Mouse (Mus musculus) layer of hippocampus, postnatal 36 days (tissue): ENCODE measurements at regions not wholly inside any gene's neighbourhood (a gene's known extent, or its start where the extent isn't known, plus 50 kb on each side); places are given as distances from the start of the nearest gene placed in this dataset.
A peak's percentile ranks its signal among the peaks of the same experiment; 100 is the strongest.
"Not testable (repeated sequence)": the region's sequence is repeated elsewhere in the genome, so short reads cannot be mapped to it uniquely, and the experiment has no call there.

Source experiments
- DNase-seq, 2 experiments: peaks; one replicate each; pipeline ENCODE4 v3.0.0; 2022

DNA sequence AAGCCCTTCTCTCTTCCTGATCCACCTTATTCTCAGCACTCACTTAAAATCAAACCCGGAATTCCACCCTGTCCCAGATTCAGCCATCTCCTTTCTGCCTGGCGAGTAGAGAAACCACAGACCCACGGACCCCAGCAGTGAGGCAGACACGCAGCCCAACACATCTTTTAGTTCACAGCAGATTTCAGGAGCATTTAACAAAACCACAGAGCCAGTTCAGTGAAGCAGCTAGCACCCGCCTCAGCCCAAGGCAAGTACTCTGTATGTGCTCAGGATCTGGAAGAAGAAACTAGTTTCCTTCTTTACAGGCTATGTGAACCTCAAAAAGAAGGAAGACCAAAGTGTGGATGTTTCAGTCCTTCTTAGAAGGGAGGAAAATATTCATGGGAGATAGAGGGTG lies 560.6 kb downstream of the Nyap2 start:
- no peak for DNase-seq

DNA sequence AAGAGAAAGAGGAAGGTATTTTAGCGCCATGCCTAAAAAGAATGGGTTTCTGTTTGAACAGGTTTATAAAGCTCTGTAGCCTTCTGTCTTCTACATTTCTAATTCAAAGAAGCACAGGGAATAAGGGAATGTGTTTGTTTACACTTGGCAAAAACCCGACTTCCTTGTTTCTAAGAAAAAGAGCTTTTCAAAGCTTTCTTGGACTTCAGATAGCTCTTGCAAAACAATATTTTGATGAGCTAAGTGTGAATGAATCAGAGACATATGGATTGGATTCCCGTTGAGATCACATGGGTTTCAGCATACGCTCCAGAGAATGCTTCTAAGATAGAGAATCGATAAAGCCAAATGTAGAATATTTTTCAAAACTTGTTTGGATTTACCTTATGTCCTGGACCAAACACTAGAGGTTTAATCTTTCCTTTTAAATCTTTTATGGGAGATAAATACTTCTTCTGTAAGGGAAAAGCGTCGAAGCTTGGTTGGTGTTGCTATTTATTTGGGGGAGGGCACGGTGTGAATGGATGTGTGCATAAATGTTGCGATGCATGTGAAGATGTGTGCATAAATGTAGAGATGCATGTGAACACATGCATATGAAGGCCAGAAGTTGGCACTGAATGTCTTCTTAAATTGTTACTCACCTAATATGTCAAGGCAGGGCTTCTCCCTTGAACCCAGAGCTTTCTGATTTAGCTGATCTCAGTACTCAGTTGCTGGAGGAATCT lies 576.4 kb downstream of the Nyap2 start:
- no peak for DNase-seq

- no peak for DNase-seq
These were observed 571.7 kb upstream of the Gm9747 start for GRCm38 (mm10) chr1:81661245-81661644.

- DNase-seq: no peak
These were observed 561.8 kb upstream of the Gm9747 start for GRCm38 (mm10) chr1:81671142-81671541.

DNA sequence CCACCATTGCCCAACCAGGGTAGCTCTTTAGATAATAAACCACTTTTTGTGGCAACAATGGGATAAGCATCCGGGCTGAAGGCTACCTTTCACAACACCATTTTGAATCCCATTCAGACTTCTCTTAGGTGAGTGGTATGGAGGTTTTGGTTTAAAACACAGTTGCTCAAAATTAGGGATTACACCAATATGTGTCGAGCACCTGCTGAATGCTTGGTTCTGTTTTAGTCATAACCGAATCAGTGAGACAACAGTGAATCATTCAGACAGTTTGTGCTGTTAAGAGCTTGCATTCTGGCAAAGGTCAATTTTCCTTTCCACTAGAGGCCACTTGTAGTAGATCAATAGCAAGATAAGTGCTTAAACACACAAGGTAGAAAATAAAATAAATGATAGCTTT lies 561.2 kb upstream of the Gm9747 start:
- no peak for DNase-seq

- DNase-seq: no peak
These were observed 557.2 kb upstream of the Gm9747 start for GRCm38 (mm10) chr1:81675576-81676342.

GRCm38 (mm10) chr1:81677768-81678400 lies 555.0 kb upstream of the Gm9747 start:
- no peak for DNase-seq

- no peak for DNase-seq
These were observed 536.8 kb upstream of the Gm9747 start for GRCm38 (mm10) chr1:81696129-81696528.

GRCm38 (mm10) chr1:81709169-81709568 lies 523.7 kb upstream of the Gm9747 start:
- no peak for DNase-seq

- DNase-seq: no peak
These were observed 515.8 kb upstream of the Gm9747 start for GRCm38 (mm10) chr1:81717091-81717490.

DNA sequence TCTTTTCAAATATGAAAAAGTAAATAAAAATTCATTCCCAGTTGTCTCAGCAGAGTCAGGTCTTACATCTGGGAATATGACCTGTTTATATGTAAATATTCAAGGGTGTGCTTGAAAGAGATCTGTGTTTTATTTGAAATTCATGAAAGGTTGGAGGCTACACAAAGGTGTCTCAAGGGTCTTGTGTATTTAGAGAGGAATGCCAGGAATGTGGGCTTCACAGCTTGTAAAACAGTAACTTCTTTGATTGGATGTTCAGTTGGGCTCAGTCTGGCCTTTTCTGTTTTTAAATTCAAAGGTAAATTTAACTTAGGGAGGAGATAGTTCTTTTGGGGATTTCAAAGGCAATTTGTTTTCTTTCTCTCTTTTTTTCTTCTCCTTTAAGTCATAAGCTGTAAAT lies 514.7 kb upstream of the Gm9747 start:
- DNase-seq: no peak

- no peak for DNase-seq
These were observed 508.1 kb upstream of the Gm9747 start for GRCm38 (mm10) chr1:81724859-81725258.

GRCm38 (mm10) chr1:81726268-81727132 lies 506.4 kb upstream of the Gm9747 start:
- DNase-seq: no peak

DNA sequence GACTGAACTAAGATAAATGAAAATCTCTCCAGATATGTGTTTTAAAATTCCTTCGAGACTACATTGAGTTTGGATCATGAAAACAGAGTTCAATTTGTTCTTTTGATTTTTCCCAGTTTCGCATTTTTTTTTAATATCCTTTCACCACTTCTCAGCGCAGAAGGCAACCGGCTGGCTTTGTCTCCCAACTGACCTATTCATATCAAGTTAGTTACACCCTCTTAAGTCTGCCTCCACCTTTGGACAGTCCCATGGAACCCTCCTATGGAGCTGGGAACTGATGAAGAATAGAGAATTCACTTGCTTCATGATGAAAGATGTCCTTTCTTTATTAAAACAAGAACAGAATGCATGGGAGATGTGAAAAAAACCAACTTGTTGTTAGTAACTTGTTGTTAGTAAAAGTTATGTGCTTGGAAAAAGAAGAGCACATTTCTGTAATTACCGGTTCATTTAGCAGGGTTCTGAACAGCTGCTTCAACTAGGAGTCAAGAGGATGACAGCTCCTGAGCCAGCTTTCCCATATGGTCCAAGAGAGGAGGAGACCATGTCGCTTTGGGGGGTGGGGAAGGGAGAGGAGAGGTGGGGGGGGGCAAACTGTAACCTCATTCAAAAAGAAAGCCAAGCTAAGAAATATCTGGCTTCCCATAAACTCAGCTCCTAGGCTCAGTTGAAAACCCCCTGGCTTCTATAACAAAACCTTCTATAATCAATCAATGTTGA lies 495.6 kb upstream of the Gm9747 start:
- DNase-seq: no peak

DNA sequence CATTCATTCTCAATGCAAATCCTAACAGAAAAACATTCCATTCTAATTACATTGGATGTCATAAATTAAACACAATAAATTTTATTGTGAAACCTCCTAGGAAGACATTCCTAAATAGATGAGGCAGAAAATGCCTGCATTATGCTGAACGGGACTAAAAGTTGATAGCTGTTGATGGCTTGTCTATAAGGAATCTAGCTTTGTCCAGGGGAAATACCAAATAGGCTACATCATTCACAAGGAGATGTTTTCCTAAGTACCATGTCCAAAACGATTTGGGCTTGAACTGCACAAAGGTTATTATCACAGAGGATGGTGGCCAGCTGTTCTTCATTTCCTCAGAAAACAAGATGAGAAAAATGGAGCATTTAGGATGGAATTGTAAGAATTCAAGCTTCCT lies 494.5 kb upstream of the Gm9747 start:
- no peak for DNase-seq

GRCm38 (mm10) chr1:81739392-81739791 lies 493.5 kb upstream of the Gm9747 start:
- no peak for DNase-seq

GRCm38 (mm10) chr1:81739981-81740380 lies 492.9 kb upstream of the Gm9747 start:
- no peak for DNase-seq

- not testable (repeated sequence) for DNase-seq
These were observed 491.0 kb upstream of the Gm9747 start for GRCm38 (mm10) chr1:81741882-81742281.

GRCm38 (mm10) chr1:81744524-81744923 lies 488.4 kb upstream of the Gm9747 start:
- peak; percentile 2 to 5 for DNase-seq

DNA sequence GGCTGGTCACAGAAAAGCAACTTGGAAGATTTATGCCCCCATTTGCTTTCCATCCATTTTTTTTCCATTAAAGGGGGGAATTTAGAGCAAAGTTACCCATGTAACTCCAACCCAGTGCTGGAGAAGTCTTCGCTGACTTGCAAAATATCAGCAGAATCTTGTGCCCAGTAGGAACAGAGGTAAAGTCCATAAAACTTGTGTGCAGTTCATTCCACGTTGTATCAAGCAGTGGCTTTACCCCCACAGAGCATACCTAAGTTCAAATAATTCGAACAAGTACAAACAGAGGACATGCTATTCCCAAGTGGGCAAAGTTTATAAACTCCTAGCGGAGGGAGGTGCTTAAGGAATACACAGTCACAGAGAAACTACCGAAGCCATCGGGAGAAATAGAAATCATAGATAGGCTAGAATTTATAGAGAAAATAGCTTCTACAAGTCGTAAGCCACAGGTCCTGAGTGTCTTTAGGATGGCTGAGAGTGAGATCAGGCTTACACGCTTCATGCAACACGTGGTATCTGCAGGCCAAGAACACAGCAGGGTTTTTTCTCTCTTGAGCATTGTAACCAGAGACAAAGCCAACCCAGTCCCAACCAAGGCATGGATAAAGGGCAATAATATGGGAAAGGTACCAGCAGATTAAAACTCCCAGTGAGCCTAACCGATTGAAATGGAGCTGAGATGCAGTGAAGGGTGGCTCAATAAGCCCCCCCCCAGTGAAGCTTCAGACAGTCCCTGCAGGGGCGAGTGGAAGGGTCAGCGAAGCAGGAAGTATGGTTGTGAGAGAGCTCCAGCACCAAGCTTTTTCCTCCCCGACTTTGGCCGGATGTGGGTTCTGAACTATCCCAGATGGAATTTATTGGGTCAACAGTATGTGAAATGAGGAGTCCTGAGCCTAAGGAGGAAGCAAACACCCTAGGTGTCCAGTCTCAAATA lies 487.6 kb upstream of the Gm9747 start:
- no peak for DNase-seq

DNA sequence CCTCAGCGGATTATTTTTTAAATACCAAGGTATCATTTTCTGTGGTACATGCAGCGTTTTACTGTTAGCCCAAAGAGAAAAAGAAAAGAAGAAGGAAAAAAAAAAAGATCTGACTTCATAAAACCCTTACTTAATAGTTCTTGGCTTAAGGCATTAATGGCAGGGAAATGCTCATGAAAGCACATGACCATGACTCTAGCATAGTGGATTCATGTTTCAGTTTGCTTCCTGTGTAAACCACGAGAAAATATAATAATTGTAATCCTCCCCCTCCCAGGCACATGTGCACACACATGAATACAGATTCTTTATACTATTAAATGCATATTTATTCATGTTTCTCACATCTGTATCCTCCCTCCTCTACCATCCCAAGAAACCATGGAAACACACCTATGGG lies 486.9 kb upstream of the Gm9747 start:
- no peak for DNase-seq
